Mouse (Mus musculus) bone marrow macrophage, adult 2 months (primary cell): ENCODE measurements around the gene Fign. TPM values are rescaled to one million over a fixed set of nuclear protein-coding genes. Genes with fewer than 3 reads are reported as not detected.

Source experiments
- H3K27ac ChIP-seq: 2 replicates; pipeline ENCODE4 v1.5.1; 2012; ENCODE audit warnings: low read depth, low read length; ENCODE audit not compliant: insufficient read depth
- H3K4me1 ChIP-seq: 2 replicates; pipeline ENCODE4 v1.6.1; 2012; ENCODE audit warnings: low read length; ENCODE audit not compliant: control insufficient read depth, insufficient read depth
- H3K4me3 ChIP-seq: 2 replicates; pipeline ENCODE4 v1.5.1; 2012; ENCODE audit warnings: mild to moderate bottlenecking, low read length, moderate library complexity; ENCODE audit not compliant: insufficient read depth
- CTCF ChIP-seq: IDR thresholded peaks from 2 replicates; pipeline ENCODE4 v1.5.1; 2012; ENCODE audit warnings: low read depth, mild to moderate bottlenecking, low read length, moderate library complexity
- POLR2A ChIP-seq: IDR thresholded peaks from 2 replicates; pipeline ENCODE4 v1.6.1; 2012; ENCODE audit warnings: mild to moderate bottlenecking, low read depth, low read length, borderline replicate concordance
- polyA plus RNA-seq: library from polyadenylated mRNA; stranded (reverse); fragments of >200 nt; gene quantifications from 2 replicates; pipeline ENCODE4 v1.2.4, GENCODE M21; 2012; ENCODE audit not compliant: missing spikeins, insufficient read depth, insufficient read length

Gene Fign
- polyA plus RNA-seq, 1 experiment: not detected

DNA sequence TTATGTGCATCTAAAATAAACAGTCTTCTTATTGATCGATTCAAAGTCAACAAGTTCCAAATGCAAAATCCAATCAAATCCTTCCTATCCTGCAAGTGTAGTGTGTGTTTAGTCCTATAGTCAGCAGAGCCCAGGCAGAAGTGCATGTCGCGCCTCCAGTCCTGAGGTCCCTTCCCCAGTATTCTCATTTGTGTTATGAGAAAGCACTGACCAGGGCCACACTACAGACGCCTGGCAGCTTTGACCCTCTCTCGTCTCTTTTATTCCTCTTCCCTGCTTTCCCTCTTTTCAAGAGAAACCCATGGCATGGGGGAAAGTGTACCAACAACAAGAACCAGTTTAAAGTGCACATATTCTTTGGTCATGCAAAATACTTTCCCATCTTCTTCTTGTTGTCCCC, 2.3 kb downstream of the Fign start:
- Histone ChIP-seq H3K27ac (no peak overlapping the region), H3K4me3 (no peak overlapping the region), H3K4me1 (no peaks in the 10 kb centered on the region)
- TF ChIP-seq POLR2A (no peak), CTCF (no peak)

DNA sequence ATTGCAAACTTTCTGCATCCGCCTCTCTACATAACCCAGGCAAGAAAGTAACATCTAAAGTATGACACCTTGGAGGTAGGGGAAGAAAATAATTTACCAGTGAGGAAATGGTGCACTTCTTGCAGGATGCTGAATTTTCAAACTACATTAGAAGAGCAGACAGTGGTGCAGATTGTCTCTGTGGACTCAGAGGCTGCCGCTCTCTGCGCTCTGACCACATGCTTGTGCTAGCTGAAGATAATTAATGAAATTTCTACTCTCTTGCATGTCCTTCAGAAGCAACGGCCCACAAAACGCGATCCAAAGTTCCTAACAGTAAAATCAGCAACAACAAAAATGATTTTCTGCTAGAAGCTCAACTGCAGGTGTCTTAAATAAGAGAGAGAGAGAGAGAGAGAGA, 4.8 kb downstream of the Fign start:
- Histone ChIP-seq H3K4me1 (no peaks in the 10 kb centered on the region), H3K27ac (no peak overlapping the region), H3K4me3 (no peak overlapping the region)
- no peak for TF ChIP-seq CTCF
- TF ChIP-seq POLR2A: no peak

DNA sequence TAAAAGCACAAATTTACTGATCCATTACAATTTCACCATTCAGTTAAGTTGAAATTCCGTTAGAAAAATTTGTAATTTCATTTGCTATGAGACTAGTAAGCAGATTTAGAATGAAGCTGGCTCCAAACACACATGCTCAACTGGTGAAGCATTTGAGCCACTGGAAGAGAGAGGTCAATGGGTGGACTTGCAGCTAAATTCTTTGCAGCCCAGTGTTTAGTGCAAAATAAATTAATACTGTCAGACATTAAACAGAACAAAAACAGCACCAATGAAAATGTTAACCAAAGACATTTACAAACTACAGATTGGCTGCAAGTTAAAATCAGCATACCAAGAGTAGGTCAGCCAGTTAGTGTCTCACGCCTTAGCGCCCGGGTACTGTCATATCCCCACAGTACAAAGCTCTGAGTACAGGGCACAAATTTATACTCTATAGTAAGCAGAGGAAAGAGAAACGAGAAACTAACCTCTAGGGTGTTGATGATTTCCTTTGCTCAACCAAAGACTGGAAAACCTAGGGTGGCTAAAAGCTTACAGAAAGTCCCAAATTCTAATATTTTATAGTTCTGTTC, 13.9 kb downstream of the Fign start:
- TF ChIP-seq CTCF (no peak), POLR2A (no peak)
- Histone ChIP-seq H3K27ac (no peak overlapping the region), H3K4me1 (no peaks in the 10 kb centered on the region), H3K4me3 (no peak overlapping the region)

DNA sequence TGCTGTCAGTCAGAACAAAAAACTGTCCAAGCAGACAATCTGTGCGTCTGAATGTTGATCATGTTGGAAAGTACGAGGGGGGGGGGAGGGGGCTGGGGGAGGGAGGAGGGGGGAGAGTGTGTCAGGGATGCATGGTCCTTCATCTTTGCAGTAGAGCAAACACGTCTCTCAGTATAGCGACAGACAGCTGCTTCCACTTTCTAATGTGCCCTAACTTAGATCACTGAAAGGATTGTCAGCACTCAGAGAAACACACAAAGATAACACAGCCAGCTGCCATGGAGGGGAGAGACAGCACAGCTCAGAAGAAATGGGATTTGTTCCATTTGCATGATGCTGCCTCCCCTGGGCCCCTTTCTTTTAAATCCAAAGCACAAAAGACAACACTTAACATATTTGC, 18.1 kb downstream of the Fign start:
- no peaks in the 10 kb centered on the region for H3K4me1 ChIP-seq
- no peak overlapping the region for H3K4me3 ChIP-seq
- no peak overlapping the region for H3K27ac ChIP-seq
- TF ChIP-seq POLR2A: no peak
- no peak for TF ChIP-seq CTCF

DNA sequence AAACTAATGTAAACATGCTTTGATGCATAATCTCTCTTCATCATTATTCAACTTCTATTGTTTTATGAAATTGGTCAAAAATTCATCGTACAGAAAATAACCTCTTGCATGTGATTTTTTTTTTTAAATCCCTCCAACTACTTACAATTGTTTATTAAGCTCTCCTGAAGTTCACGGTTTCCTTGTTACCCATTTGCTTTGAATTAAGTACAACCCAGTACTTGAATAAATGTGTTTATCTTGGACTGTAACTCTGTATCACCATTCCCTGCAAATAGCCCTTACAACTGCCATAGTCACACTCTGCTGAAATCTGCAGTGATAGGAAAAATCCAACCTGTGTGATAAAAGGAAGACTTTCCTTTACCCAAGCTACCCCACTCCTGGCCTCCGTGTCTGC, 19.3 kb downstream of the Fign start:
- TF ChIP-seq POLR2A: no peak
- H3K27ac ChIP-seq: no peak overlapping the region
- H3K4me3 ChIP-seq: no peak overlapping the region
- no peaks in the 10 kb centered on the region for H3K4me1 ChIP-seq

DNA sequence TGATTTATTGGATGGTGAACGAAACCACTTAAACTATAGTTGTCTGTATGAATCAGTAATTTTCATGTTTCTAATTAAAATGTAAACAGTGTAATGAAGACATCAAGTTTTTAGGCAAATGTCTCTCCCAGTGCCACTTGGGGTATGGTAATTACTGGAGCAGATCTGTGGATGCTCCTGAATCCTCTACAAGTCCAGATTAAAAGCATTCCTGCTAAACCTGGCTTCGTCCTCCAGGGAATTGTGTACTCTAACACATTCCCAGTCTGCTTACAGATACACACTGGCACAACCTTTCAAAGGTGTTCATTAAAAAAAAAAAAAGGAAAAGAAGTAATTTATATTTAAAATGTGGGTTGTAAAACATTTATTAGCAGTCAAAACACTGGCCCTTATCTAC, 20.0 kb downstream of the Fign start:
- H3K27ac ChIP-seq: no peak overlapping the region
- TF ChIP-seq POLR2A: no peak
- no peak for TF ChIP-seq CTCF
- H3K4me3 ChIP-seq: no peak overlapping the region
- no peaks in the 10 kb centered on the region for H3K4me1 ChIP-seq

DNA sequence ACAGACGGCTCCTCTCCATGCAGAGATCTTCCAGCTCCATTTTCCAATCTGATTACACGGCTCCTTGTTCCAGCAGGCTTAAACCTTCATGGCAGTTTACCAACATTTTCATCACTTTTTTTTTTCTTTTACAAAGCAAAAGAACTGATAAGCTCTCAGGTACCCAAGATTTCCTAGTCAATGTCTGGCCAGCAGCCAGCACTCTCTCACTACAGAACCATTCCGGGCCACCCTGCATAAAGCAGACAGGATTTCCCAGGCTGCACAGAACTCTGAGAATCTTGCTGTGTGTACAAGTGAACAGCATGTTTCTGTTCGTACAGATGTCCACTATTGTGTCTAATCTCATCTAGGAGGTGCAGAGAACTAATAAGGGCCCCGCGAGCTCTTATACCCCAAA, 22.0 kb downstream of the Fign start:
- H3K4me3 ChIP-seq: no peak overlapping the region

GRCm38 (mm10) chr2:64074602-64075389, 23.0 kb downstream of the Fign start:
- Histone ChIP-seq H3K4me3 (no peak overlapping the region), H3K27ac (no peak overlapping the region), H3K4me1 (no peaks in the 10 kb centered on the region)
- TF ChIP-seq POLR2A (no peak), CTCF (no peak)

More for the DNA sequence above, 22.0 kb downstream of the Fign start:
- TF ChIP-seq POLR2A (no peak), CTCF (no peak)
- Histone ChIP-seq H3K27ac (no peak overlapping the region), H3K4me1 (no peaks in the 10 kb centered on the region)

DNA sequence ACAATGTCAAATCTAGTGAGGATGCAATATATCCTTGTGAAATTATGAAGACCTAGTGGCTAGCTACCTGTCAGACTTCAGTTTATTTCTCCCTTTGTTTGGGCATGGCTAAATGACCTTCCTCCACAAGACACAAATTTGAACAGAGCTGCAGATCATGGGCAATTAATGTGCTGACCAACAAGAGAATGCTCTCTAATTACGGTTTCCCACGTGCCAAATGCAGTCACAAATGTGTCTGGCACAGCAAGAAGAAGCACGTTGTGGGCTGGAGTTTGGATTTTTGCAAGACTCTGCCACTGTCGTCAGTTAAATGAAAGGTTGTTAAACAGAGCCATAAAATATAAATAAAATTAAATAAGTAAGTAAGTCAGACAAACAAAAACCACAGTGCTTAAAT, 25.7 kb downstream of the Fign start:
- TF ChIP-seq POLR2A: no peak
- no peak for TF ChIP-seq CTCF
- no peak overlapping the region for H3K27ac ChIP-seq
- no peaks in the 10 kb centered on the region for H3K4me1 ChIP-seq
- no peak overlapping the region for H3K4me3 ChIP-seq

DNA sequence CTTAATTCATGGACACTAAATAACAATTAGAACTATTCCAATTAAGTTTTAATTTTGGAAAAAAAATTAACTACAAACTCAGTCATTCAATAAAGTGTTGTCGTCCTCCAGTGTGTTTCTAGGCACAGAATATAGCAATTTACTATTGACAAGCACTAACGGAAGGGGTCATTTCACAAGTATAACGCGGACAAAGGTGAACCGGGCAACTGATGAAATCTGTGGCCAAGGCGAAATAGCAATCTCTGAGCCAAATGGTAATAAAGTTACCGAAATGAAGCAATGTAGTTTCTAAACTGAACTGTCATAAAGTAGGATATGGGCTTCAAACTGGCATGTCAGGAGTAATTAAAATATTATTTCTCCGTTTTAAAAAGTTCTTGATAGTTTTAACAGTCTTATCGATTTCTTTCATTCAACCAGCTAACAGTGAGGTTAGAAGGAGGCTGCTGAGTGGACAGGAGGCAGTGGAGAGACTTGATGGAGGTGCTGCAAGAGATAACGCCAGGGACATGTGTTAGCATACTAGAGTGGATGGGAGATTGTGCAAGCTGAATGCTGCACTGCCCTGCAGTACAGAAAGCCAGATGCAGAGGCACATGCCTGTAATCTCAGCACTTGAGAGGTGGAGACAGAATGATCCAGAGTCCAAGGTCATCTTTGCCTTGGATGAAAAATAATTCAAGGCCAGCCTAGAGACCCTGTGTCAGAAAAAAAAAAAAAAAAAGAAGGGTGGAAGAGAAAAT, 27.7 kb downstream of the Fign start:
- H3K27ac ChIP-seq: no peak overlapping the region
- H3K4me1 ChIP-seq: no peaks in the 10 kb centered on the region
- H3K4me3 ChIP-seq: no peak overlapping the region
- TF ChIP-seq POLR2A (no peak), CTCF (no peak)
